Mouse (Mus musculus): ENCODE measurements around the gene Sp9.

GRCm38 (mm10) chr2:73271459-73272161 lies at the start of gene Sp9:
- TF ChIP-seq POLR2A (IDR thresholded peaks at IDR 0.05; ENCODE audit: borderline replicate concordance, insufficient read depth, low read length): no peak
- no peak for TF ChIP-seq CTCF (IDR thresholded peaks at IDR 0.05; ENCODE audit: borderline replicate concordance, insufficient read depth, low read depth, low read length)
